Mouse (Mus musculus) liver, embryonic 14.5 days (tissue): ENCODE measurements around the gene Mindy4b-ps. TPM values are rescaled to one million over a fixed set of nuclear protein-coding genes. Genes with fewer than 3 reads are reported as not detected.

Experiments used
- ATAC-seq: fragments of 200-750 bp; cut with Nextera tagmentation; 2 replicates; pipeline ENCODE4 v1.8.0; 2017; ENCODE audit warnings: moderate number of reproducible peaks, mild to moderate bottlenecking, moderate library complexity; ENCODE audit not compliant: insufficient read depth
- DNase-seq, 3 experiments: peaks; one replicate each; pipeline ENCODE4 v3.0.0-alpha.2; 2012 to 2013; ENCODE audit warnings: low read depth in 3 of 3, low spot score in 3 of 3
- H3K27ac ChIP-seq: fragments of 300-500 bp; sonication (generic); 2 replicates; pipeline ENCODE4 v1.5.1; 2014; ENCODE audit warnings: moderate library complexity, mild to moderate bottlenecking, control low read depth, inconsistent platforms
- H3K27me3 ChIP-seq: fragments of 300-500 bp; sonication (generic); 2 replicates; pipeline ENCODE4 v1.6.1; 2014; ENCODE audit warnings: mild to moderate bottlenecking, low read length, moderate library complexity; ENCODE audit not compliant: control insufficient read depth, insufficient read depth
- H3K36me3 ChIP-seq: fragments of 300-500 bp; sonication (generic); replicated peaks from 2 replicates; pipeline ENCODE4 v1.6.1; 2014; ENCODE audit warnings: low read depth; ENCODE audit not compliant: control insufficient read depth, insufficient read depth
- H3K4me1 ChIP-seq, 2 experiments: fragments of 200-500 bp in 1 of 2; fragments of 300-500 bp in 1 of 2; sonication (generic) in 1 of 2; replicated peaks; 2 replicates each; pipeline ENCODE4 v1.6.1; 2012 to 2014; ENCODE audit warnings: antibody characterized with exemption in 1 of 2, inconsistent platforms in 1 of 2, low read length in 1 of 2; ENCODE audit not compliant: control insufficient read depth in 2 of 2, insufficient read depth in 2 of 2
- H3K4me2 ChIP-seq: fragments of 300-500 bp; sonication (generic); 2 replicates; pipeline ENCODE4 v1.6.1; 2014; ENCODE audit warnings: low read depth, mild to moderate bottlenecking, control low read depth, moderate library complexity
- H3K4me3 ChIP-seq, 2 experiments: fragments of 200-500 bp in 1 of 2; fragments of 300-500 bp in 1 of 2; sonication (generic) in 1 of 2; 2 replicates each; pipeline ENCODE4 v1.5.1; 2012 to 2014; ENCODE audit warnings: low read depth in 2 of 2, low read length in 2 of 2, mild to moderate bottlenecking in 2 of 2, control low read depth in 1 of 2, inconsistent platforms in 1 of 2, moderate library complexity in 1 of 2; ENCODE audit not compliant: insufficient read depth in 1 of 2
- H3K9ac ChIP-seq: fragments of 300-500 bp; sonication (generic); replicated peaks from 2 replicates; pipeline ENCODE4 v1.6.1; 2014; ENCODE audit warnings: mild to moderate bottlenecking, control low read depth, moderate library complexity
- H3K9me3 ChIP-seq: fragments of 300-500 bp; sonication (generic); 2 replicates; pipeline ENCODE4 v1.6.1; 2016; ENCODE audit warnings: low read length, mixed read lengths; ENCODE audit not compliant: control insufficient read depth
- CTCF ChIP-seq: IDR thresholded peaks from 2 replicates; pipeline ENCODE4 v1.5.1; 2016; ENCODE audit warnings: antibody characterized with exemption, low read depth, control low read depth
- EP300 ChIP-seq: IDR thresholded peaks from 2 replicates; pipeline ENCODE4 v1.6.1; 2016; ENCODE audit warnings: antibody characterized with exemption, low read depth
- WGBS: fragments of 180-500 bp; shearing (Covaris S2); extraction: QIAGEN DNeasy Blood & Tissue Kit; methylation state at CpG from one replicate; pipeline ENCODE4 v1.1.7; 2014; ENCODE audit not compliant: insufficient replicate concordance; 5-methylcytosine and 5-hydroxymethylcytosine counted together
- polyA plus RNA-seq, 2 experiments: library from polyadenylated mRNA; depleted of rRNA in 1 of 2; stranded (reverse) in 1 of 2; unstranded in 1 of 2; fragments of >200 nt; fragmentation: Nextera tagmentation in 1 of 2; extraction: Ambion mirVana in 1 of 2; gene quantifications; 2 replicates each; pipeline versions ENCODE4 v1.2.1 to v1.2.3; 2012 to 2014

The Mindy4b-ps gene
- polyA plus RNA-seq, 2 experiments, result not detected

- WGBS, result 52% methylated on average over 1 of the region's 1 CpGs
- TF ChIP-seq EP300 (no peak), CTCF (no peak)
- H3K27ac ChIP-seq, result no peak overlapping the region
- ATAC-seq, result no peak
- no peak overlapping the region for H3K4me3 ChIP-seq
- H3K4me2 ChIP-seq, result no peak overlapping the region
- no peaks in the 10 kb centered on the region for H3K4me1 ChIP-seq
- no peaks in the 10 kb centered on the region for H3K27me3 ChIP-seq
- H3K9me3 ChIP-seq, result no peaks in the 10 kb centered on the region
- no peak for DNase-seq
- no peaks in the 10 kb centered on the region for H3K36me3 ChIP-seq
- no peak overlapping the region for H3K9ac ChIP-seq
Measured at GRCm38 (mm10) chr3:58755769-58756168, 66.3 kb downstream of the Mindy4b-ps start.

DNA sequence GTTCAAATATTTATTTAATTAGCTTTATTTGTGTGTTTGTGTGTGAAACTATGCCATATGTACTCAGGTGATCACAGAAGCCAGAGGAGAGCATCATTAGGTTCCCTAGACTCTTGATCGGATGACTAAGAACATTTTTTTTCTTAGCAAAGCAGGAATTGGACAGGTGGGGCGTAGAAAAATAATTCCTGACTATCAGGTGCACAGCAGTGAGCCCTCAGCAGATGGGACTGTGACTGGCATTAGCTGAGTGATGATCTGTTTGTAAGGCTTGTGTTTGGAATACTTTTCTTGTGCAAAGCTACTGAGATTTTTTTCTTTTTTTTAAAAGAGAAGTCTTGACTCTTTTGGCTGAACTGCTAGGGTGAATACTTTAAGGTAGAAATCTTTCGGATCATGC, 67.8 kb downstream of the Mindy4b-ps start:
- no peak for ATAC-seq
- TF ChIP-seq CTCF (no peak), EP300 (no peak)
- DNase-seq, result no peak
- Histone ChIP-seq H3K27me3 (no peaks in the 10 kb centered on the region), H3K4me2 (no peak overlapping the region), H3K4me3 (no peak overlapping the region), H3K9ac (no peak overlapping the region), H3K27ac (no peak overlapping the region), H3K36me3 (no peaks in the 10 kb centered on the region), H3K4me1 (no peaks in the 10 kb centered on the region), H3K9me3 (no peaks in the 10 kb centered on the region)
- WGBS, result 48% methylated on average over 3 of the region's 3 CpGs

DNA sequence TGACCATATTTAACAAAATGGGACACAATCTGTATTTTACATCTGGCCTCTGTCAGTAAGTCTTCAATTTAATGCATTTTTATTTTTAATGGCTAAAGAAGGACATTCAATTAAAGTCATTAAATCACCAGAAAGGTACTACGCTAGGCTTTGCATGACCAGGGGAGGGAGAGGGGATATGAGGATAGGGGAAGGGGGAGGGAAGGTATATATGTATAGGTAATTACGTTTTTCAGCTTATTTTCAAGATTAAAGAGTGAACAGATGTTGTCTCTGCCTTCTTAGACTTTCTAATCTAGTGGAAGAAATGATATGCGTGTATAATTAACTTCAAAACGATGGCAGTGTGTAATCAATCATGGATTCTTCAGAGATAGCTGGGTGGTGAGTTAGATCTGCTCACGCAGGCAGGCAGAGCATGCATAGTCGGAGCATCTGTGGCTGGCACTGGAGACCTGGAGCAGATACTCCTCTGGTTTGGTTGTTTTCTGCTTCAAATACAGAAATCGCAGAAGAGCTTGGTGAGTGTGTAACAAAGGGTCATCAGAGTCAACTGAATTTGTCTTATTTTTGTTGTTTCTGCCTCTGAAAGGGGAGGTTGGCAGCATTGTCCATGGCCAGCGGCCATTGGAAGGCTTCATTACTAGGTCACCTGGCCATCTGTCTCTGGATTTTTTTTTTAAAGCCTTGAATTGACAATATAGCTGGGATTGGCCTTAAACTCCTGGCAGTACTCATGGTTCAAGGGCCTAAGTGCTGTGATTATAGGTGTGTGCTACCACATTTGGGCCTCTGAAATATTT, 70.1 kb downstream of the Mindy4b-ps start:
- Histone ChIP-seq H3K4me1 (no peaks in the 10 kb centered on the region), H3K9ac (no peak overlapping the region), H3K4me2 (no peak overlapping the region), H3K36me3 (no peaks in the 10 kb centered on the region), H3K27ac (no peak overlapping the region), H3K27me3 (no peaks in the 10 kb centered on the region), H3K4me3 (no peak overlapping the region), H3K9me3 (no peaks in the 10 kb centered on the region)
- ATAC-seq (no peak), DNase-seq (no peak)
- 55% methylated on average over 8 of the region's 8 CpGs for WGBS
- no peak for TF ChIP-seq EP300
- TF ChIP-seq CTCF, result no peak

- H3K9ac ChIP-seq, result no peak overlapping the region
- no peaks in the 10 kb centered on the region for H3K9me3 ChIP-seq
- H3K4me2 ChIP-seq, result no peak overlapping the region
- no peaks in the 10 kb centered on the region for H3K36me3 ChIP-seq
- no peak for TF ChIP-seq EP300
- TF ChIP-seq CTCF, result no peak
- H3K4me1 ChIP-seq, result no peaks in the 10 kb centered on the region
- H3K4me3 ChIP-seq, result no peak overlapping the region
- H3K27me3 ChIP-seq, result no peaks in the 10 kb centered on the region
- DNase-seq (no peak), ATAC-seq (no peak)
- no peak overlapping the region for H3K27ac ChIP-seq
Measured at GRCm38 (mm10) chr3:58748724-58749123, 73.4 kb downstream of the Mindy4b-ps start.

DNA sequence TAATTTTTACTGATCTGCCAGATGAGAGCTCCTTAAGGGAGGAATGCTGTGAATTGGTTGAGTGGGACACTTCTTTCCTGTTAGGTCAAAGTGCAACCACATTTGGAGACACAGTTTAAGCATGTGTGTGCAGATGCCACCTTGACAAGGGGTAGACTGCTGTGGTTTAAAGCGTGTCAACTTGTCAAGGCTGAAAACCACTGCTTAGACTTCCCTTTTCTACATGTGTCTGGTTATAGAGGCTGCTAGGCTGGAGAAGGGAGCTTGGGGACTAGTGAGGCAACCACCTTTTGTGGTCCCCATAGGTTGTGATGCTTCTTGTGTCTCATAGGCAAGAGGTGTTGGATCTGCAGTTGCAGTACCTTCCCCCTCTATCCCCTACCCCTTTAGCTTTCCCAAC, 74.2 kb downstream of the Mindy4b-ps start:
- DNase-seq, result no peak
- TF ChIP-seq EP300 (no peak), CTCF (no peak)
- Histone ChIP-seq H3K9me3 (no peaks in the 10 kb centered on the region), H3K27ac (no peak overlapping the region), H3K36me3 (no peaks in the 10 kb centered on the region), H3K27me3 (no peaks in the 10 kb centered on the region), H3K9ac (no peak overlapping the region), H3K4me3 (no peak overlapping the region), H3K4me1 (no peaks in the 10 kb centered on the region), H3K4me2 (no peak overlapping the region)
- ATAC-seq, result no peak
- WGBS, result 14% methylated on average over 1 of the region's 1 CpGs
